Mouse (Mus musculus): Measurements from ENCODE around the gene Dock8.
A peak's percentile ranks its signal among the peaks of the same experiment; 100 is the strongest.

Gene Dock8

DNA sequence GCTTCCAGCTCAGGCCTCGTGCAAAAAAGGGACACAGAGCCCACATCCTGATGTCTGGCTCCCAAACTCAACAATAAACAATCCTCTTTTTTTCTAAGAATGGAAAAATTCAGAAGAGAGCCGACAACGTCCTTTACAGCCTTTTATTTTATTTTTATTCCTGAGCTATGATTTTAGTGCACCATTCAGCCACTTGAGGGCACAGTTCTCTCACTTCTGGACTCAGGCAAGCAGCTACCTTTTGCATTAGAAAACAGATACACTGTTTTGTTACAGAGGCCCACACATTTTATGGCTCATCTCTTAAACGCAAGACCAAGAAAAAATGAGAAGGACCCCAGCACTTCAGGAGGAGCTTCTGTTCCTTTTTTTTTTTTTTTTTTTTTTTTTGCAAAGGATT is 108.1 kb downstream of the Dock8 start:
- DNase-seq (ENCODE audit: extremely low read depth, insufficient read length, low spot score), result no peak

DNA sequence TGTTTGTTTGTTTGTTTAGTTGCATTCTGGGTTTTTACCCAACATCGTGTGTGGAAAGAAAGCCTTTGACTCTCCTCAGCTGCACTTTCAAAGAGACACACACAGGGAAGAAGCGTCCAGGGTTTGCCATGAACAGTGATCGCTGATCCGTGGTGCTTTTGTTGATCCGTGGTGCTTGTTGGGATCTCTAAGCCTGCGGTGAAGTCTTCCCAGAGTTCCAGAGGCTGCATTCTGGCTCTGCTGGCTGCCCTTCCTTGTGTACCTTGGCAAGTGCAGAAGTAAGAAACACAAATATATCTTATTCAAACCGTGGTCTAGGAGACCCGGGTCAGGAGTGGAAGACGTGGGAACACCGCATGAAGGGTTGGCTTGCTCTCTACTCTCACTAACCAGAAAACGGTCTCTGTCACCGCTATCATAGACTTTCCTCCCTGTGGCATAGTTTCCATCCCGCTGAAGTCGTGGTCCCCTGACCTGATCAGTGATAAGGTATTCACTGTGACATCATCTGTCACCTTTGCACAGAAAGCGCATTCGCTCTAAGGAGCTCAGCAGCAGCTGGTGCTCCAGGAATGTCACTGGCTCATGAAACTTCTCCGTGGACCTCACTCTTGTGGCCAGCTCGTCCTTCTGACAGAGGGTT is 112.4 kb downstream of the Dock8 start:
- DNase-seq (ENCODE audit: extremely low read depth, insufficient read length, low spot score), result no peak

DNA sequence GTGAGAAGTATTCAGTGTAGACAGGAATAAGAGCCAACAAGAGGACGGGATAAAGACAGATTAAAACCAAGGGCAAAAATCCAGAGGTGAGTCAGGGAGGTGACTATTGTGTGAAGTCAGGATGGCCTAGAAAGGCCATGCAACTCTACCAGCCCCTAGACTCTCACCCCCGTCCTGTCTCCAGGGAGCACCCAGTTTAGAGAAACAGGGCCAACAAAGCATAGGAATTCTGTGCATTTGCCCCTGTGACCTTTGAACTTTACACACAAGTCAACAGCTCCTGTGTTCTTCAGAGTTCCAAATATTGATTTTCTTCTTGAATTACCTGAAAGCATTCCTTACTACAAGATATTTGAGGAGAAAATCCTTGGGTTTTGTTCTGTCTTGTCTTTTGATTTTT is 117.6 kb downstream of the Dock8 start:
- no peak for DNase-seq (ENCODE audit: extremely low read depth, insufficient read length, low spot score)

DNA sequence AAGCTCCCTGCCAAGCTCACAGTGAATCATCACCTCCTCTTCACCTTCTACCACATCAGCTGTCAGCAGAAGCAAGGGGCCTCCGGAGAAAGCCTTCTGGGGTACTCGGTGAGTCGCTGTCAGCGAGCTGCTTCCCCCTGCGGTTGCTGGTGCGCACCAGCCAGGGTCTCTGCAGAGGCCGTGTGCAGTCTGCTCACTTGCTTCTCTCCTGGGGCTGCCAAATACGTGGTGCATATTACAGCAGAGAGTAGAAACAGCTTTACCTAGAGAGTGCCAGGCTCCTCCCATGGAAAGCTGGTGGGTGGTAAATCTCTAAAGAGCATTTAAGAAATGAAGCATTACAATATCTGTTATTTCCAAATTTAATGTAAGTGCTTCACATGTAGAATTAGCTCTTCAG is 123.1 kb downstream of the Dock8 start:
- DNase-seq (ENCODE audit: extremely low read depth, insufficient read length, low spot score), result no peak

DNA sequence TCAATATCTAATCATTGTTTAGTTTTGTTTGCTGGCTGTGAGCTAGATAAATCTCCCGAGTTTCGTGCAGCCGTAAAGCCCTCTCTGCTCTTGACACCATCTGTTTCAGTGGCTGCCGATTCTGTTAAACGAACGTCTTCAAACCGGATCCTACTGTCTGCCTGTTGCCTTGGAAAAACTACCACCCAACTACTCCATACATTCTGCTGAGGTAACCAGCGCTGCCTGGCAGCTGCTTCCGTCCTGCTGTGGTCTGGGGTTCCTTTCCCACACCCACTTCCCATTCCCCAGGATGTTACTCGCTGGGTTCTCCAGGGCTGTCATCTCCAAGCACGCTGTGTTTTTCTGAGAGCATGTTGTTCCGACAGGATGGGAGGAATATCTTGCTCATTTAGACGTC is 123.7 kb downstream of the Dock8 start:
- no peak for DNase-seq (ENCODE audit: extremely low read depth, insufficient read length, low spot score)

DNA sequence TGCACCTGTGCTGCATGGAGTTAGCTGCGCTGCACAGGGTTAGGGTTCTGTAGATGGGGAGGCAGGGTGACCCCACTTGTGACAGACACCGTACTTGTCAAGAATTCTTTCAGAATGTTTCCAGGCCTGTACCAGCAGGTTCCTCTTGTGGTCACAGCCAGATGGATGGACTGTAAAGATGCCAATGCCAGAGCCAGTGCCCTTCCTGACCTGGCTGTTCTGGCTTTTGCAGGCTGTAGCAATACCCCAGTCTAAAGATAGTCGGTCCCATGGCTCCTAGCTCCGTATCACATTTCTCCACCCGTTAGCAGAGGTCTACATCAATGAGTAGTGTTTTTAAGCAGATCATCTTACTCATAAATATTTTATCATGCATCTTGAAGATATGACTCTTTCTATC is 124.1 kb downstream of the Dock8 start:
- no peak for DNase-seq (ENCODE audit: extremely low read depth, insufficient read length, low spot score)

DNA sequence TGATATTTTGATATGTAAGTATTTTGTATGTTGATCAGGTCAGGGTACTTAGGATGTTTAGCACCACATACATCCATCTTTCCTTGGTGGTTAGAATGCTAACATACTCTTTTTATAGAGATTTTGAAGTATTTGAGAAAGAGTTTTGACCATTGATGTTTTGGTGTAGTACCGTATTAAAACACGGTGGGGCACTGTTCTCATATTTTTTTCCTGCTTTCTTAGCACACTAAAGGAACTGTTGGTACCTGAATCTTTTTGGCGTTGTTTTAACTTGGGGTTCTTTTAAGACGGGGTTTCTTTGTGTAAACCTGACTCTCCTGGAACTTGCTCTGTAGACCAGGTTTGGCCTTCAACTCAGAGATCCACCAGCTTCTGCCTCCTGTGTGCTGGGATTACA is 133.0 kb downstream of the Dock8 start:
- DNase-seq (ENCODE audit: extremely low read depth, insufficient read length, low spot score), result peak; percentile 19

DNA sequence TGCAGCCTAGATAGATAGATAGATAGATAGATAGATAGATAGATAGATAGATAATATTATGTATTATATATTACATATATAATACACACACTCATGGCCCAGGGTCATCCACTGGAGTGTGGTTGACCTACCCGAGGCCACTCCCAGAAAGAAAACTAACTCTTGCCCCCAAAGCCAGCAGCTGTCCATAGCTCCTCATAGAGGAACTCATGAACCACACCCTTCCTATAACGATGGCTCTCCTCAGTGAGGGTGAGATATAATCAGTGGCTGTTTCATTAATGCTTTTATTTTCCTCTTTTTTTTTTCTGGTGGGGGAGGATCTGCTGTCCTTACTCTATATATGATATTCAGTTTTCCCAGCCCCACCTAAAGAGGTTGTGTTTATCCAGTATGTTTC is 134.6 kb downstream of the Dock8 start:
- DNase-seq (ENCODE audit: extremely low read depth, insufficient read length, low spot score), result no peak

DNA sequence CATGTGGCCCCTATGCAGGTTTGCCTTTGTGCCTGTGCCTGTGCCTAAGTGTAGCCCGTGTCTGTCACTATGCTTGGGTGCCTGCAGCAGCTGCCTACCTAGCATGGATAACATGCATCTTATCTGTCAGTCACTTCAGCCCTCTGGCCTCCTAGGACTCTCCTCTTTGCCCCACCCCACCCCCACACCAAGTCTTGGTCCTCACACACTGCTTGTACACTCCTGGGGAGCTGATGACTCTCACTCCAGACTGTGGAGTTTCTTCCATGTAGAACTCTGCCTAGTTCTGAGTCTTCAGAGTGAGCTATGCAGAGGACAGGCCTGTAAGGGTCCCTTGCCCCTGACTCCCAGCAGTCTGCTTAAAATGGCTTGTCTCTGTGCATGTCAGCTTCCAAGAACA is 136.8 kb downstream of the Dock8 start:
- DNase-seq (ENCODE audit: extremely low read depth, insufficient read length, low spot score), result no peak

DNA sequence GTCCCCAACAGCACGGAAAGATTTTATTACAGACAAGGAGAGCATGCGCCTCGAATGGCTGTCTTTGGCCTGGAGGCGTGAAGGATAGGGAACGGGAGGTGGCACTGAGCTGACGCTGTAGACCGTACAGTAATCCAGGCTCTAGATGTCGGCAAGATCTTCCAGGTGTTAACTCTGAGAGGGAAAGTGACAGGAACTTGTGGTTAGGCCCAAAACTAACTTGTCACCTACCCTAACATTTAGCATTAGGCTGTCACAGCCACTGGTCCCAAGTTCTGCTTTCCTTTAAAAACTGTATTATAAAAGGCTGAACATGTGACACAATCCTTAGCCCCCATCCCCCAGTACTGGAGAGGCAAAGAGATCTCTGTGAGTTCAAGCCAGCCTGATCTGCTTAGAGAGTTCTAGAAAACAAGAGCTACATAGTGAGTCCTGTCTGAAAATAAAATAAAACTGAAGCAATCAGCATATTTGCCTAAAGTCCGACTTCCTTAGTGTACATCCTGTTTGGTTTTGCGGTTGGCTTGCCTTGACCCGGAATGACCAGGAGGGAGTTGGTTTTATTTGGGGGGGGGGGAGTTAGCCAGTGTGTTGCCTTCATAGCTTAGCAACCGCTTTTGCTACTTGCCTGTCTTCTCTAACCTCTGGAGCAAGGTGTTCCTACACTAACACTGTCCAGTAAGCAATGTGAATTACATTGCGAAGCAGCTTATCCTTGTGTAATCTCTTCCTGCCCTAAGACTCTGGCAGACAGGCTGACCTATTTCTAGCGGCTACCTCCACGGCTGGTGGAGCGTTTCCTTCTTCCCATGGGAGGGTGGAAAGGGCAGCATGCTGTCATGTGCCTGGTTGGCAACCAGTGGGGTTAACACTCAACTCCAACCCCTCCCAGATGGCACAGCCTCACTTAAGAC is 138.8 kb downstream of the Dock8 start:
- DNase-seq (ENCODE audit: extremely low read depth, insufficient read length, low spot score), result no peak

DNA sequence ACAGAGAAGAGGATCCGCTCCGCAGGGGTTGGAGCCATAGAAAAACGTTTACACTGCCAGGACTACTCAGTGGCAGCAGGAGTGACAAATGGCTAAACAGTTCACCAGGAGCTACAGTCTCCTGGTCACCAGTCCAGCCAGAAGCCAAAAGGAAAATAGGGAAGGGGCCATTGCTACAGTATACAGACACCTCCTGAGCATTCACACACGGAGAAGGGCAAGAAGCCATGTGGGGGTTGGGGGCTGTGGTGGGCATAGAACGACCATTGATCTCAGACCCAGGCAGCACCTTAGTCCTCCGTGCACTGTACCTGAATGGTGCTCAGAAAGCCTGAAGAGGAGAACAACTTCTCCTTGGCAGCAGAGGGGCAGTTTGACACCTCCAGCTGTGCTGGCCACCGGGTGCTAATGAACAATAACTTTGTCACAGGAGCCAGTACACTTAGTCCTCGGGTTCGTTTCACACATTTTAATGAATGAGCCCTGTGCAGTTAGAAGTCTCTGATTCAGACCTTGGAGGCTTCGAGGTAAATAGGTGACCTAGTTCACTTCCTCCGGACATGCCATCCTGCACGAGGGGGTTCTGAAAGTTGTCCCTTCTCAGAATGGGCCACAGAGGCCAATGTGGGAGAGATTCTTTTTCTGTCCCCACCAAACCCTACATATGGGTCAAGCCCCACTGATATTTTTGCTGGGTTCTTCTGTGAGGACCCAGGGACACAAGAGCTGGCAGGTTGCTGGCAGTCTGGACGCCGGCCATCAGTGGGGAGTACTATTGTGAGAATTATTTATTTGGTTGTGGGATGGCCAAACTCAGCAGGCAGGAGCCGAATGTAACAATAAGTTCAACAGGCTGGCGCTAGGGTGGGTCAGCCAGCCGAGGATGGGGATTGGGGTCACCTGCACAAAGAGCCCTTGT is 145.0 kb downstream of the Dock8 start:
- no peak for DNase-seq (ENCODE audit: extremely low read depth, insufficient read length, low spot score)

DNA sequence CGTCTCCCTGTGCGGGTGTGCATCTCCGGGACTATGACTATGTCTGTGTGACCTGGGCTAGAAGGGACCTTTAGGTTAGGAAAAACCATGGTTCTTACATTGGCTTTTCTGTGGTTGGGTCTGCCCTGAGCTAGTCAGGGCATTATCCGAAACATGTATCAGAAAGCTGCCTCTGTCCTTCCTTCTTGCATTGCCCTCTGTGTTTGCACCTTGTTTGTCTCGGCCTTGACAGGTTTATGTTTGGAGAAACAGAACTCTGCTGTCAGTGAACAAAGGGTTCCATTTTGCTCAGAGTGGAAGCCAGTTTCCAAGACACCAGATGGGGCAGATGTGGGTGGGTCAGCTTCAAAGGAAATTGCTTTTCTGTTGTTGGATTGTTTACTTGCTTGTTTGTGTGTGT is 145.8 kb downstream of the Dock8 start:
- DNase-seq (ENCODE audit: extremely low read depth, insufficient read length, low spot score), result no peak

DNA sequence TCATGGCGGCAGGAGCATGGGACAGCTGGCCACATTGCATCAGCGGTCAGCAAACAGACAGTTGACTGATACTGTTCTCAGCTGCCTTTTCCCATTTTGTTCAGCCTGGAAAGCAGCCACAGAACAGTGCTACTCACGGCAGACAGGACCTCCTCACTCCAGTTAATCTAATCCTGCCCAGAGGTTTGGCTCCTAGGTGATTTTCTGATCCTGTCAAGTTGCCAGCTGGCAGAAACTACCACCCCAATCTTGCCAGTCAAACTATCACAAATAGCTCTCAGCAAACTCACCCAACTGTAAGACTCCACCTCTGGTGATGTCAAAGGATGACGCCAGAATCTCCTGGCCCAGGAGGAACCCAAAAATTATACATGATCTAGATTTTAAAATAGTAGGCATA is 146.8 kb downstream of the Dock8 start:
- DNase-seq (ENCODE audit: extremely low read depth, insufficient read length, low spot score), result no peak

DNA sequence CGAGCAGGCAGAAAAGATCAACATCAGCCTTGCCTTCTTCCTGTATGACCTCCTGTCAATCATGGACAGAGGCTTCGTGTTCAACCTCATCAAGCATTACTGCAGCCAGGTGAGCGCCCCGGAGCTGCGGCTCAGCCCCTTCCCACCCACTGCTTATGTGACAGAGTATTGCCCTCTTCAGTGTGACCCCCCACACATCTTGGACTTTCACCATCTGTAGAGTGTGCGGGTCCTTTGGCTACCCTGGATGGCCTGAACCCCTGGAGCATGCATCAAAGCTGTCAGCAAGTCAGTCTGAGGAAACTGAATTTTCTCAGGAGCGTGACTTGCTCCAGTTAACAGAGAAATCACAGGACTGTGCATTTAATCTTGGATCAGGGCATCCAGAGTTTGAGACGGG is 150.5 kb downstream of the Dock8 start:
- no peak for DNase-seq (ENCODE audit: extremely low read depth, insufficient read length, low spot score)

DNA sequence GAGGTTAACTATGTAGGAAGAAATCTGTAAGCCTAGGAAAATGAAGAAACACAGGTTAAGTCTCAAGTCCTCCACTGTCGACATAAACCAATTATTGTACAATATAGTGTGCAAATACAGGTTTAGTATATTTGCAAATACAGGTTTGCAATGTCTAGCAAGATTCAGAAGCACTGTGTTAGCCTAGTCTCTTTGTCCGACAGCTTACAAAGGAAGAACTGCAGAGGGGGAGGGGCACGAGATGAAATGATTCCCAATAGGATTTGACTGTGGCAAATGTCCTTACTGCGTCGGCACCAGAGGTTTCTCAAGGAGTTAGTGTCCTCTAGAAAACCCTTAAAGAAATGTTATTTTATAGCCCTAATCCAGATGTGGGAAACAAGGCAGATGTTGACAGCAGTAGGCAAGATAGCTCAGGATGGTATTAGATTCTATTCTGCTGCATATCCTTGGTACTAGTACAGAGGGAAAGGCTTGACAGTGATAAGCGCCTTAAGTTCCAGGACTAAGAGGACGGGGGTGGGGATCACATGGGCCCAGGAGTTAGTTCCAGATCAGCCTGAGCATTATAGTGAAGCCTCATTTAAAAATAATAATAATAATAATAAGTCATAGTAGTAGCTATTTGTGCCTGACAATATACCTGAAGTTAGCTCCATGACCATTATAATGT is 155.3 kb downstream of the Dock8 start:
- no peak for DNase-seq (ENCODE audit: extremely low read depth, insufficient read length, low spot score)

DNA sequence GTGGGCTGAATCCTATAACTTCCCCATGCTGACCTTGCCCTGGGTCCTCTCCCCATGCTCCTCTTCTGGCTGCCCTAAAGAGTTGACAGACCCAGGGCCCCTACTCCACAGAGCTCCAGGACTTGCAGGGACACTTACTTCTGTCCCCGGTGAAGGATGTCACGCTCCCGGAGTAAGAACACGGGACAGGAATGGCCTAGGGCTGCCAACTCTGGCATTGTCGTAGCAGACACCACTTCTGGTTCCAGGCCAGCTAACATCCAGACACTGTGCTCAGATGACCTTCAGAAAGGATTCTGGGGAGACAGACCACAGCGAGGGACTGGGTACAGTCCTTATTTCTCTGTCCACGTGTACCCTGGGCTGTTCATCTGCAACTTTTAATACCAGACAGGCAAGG is 155.9 kb downstream of the Dock8 start:
- no peak for DNase-seq (ENCODE audit: extremely low read depth, insufficient read length, low spot score)

DNA sequence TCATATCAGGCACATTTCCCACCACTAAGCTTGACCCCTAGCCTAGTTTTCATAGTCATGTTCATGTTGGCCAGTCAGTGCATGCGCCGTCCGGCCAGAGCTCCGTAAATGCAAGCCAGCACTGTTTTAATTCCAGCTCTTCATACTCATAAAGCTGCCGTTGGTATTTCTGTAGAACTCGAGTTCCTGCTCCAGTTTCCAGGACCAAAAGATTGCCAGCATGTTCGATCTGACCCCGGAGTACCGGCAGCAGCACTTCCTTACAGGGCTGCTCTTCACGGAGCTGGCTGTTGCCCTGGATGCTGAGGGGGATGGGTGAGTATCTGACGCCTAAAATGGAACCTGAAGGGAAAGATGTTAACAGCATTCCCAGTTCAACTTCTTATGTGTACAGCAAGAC is 156.4 kb downstream of the Dock8 start:
- DNase-seq (ENCODE audit: extremely low read depth, insufficient read length, low spot score), result no peak

DNA sequence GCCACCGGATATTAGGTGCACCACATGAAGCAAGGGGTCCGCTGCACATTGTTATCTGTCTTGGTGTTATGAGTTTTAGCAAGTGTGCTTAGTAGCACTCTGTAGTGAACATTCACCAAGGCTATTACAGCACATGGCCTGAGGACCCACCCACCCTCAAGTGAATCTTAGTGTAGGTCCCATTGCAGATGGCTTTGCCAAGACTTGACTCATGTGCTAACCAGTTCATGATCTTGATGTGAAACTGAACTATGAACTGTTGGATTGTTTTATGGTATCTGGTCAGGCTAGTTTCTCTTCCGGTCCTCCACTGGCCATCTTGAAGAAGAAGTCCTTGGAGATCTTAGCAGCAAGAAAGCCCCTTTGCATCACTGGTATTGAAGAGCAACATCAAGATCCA is 162.9 kb downstream of the Dock8 start:
- DNase-seq (ENCODE audit: extremely low read depth, insufficient read length, low spot score), result no peak

DNA sequence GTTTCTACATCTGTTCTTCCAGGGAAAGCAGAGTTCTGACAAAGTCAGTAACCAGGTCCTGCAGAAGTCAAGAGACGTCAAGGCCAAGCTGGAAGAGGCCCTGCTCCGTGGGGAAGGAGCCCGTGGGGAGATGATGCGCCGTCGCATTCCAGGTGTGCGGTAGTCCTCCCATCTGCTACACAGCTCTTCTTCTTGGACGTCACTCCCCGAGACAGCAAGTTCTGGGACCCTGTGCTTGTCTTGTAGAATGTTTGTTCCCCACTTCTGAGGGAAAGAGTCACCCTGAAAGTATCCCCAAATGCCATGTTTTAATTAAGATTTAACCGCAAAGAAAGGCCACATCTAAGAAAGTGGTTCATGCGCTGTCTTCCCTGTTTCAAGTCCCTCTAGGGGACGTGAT is 164.1 kb downstream of the Dock8 start:
- no peak for DNase-seq (ENCODE audit: extremely low read depth, insufficient read length, low spot score)

DNA sequence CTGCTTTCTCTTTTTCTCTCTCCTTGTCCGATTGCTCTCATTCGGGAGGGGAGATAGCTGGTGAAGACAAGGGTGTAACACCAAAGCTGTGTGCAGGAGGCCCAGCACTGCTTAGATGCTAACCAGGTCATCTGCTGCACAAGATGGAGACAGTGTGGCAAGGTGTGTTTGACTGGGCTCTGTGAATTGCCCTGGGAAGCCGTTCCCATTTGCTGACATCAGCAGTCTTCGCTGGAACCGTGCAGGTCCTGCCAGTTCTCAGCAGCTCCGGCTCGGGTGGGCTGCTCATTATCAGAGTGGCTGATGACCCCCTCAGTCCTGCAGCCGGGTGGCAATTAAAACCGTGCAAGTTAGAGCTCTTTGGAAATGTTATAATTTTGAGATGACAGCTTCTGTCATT is 167.1 kb downstream of the Dock8 start:
- DNase-seq (ENCODE audit: extremely low read depth, insufficient read length, low spot score), result no peak

DNA sequence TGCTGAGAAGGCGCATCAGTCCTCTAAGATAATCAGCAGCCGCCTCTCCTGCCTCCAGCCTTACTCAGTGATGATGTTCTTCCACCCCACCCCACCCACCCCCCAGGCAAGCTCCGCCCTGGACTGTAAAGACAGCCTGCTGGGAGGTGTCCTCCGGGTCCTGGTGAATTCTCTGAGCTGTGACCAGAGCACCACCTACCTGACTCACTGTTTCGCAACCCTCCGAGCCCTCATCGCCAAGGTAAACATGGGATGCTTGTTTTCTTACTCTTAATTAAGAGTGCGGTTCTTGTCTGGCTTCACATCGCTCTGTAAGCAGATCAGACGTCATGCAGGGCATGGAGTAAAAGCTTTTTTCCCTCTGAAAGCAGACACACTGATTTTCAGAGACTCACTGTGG is 172.1 kb downstream of the Dock8 start:
- DNase-seq (ENCODE audit: extremely low read depth, insufficient read length, low spot score), result no peak
